Mouse (Mus musculus): Measurements from ENCODE around the gene Gm3286. TPM values are rescaled to one million over a fixed set of nuclear protein-coding genes. Genes with fewer than 3 reads are reported as not detected.
"Not testable (repeated sequence)": the region's sequence is repeated elsewhere in the genome, so short reads cannot be mapped to it uniquely, and the experiment has no call there.

Gene Gm3286
- polyA plus RNA-seq (2015; fragmentation: Nextera tagmentation; extraction: Ambion mirVana): not detected in 2 replicates

DNA sequence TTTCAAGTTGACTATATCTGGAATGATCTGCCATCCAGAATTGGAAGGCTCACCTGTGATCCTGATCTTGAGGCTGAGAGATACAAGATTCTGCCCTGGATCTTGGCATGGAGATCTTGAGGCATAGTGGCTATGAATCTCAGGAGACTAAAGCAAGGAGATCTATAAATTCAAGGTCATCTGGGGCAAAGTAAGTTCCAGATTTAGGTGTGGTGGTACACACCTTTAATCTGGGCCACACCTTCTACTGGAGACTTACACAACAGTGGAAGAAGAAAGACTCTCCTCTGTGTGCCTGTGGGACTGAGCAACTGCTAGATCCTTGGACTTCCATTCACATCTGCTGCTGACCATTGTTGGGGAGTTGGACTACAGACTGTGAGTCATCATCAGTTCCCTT is at the start of gene Gm3286:
Gm3286 (plus strand) TSS at position 301 of the 400 bp plus-strand sequence.
- not testable (repeated sequence) for H3K4me3 ChIP-seq; H3K27me3 ChIP-seq; H3K4me2 ChIP-seq; ATAC-seq (ENCODE audit: insufficient number of reproducible peaks, insufficient read depth, low FRiP score, low TSS enrichment, low read depth); H3K9ac ChIP-seq; H3K9me3 ChIP-seq; H3K4me1 ChIP-seq; H3K27ac ChIP-seq; H3K36me3 ChIP-seq

Other genes with a start within 250 kb of the Gm3286 start
- not detected in 2 replicates for gene Gm10424, start 238.0 kb upstream of the Gm3286 start, polyA plus RNA-seq (2015; fragmentation: Nextera tagmentation; extraction: Ambion mirVana)
- not detected in 2 replicates for gene Gm3259, start 204.8 kb upstream of the Gm3286 start, polyA plus RNA-seq (2015; fragmentation: Nextera tagmentation; extraction: Ambion mirVana)
- gene D5Ertd577e, start 54.0 kb upstream of the Gm3286 start, polyA plus RNA-seq (2015; fragmentation: Nextera tagmentation; extraction: Ambion mirVana): not detected in 2 replicates
- not detected in 2 replicates for gene Gm7971, start 84.1 kb downstream of the Gm3286 start, polyA plus RNA-seq (2015; fragmentation: Nextera tagmentation; extraction: Ambion mirVana)
- not detected in 2 replicates for gene Gm7978, start 225.4 kb downstream of the Gm3286 start, polyA plus RNA-seq (2015; fragmentation: Nextera tagmentation; extraction: Ambion mirVana)
- gene Gm7982, start 231.3 kb downstream of the Gm3286 start, polyA plus RNA-seq (2015; fragmentation: Nextera tagmentation; extraction: Ambion mirVana): not detected in 2 replicates

Data from embryonic facial prominence, embryonic 13.5 days (tissue).